Mouse (Mus musculus) heart, embryonic 13.5 days (tissue): ENCODE data around the gene Syn3. TPM values are rescaled to one million over a fixed set of nuclear protein-coding genes. Genes with fewer than 3 reads are reported as not detected.

Source experiments
- ATAC-seq: fragments of 200-750 bp; cut with Nextera tagmentation; 2 replicates; pipeline ENCODE4 v1.8.0; 2017; ENCODE audit warnings: moderate TSS enrichment; ENCODE audit not compliant: insufficient number of reproducible peaks, low FRiP score, low TSS enrichment; ENCODE audit errors: extremely low read depth
- H3K27ac ChIP-seq: fragments of 300-500 bp; sonication (generic); replicated peaks from 2 replicates; pipeline ENCODE4 v1.5.1; 2015; ENCODE audit warnings: moderate library complexity, mild to moderate bottlenecking, inconsistent platforms
- H3K27me3 ChIP-seq: fragments of 300-500 bp; sonication (generic); replicated peaks from 2 replicates; pipeline ENCODE4 v1.6.1; 2015; ENCODE audit warnings: mild to moderate bottlenecking, inconsistent platforms
- H3K36me3 ChIP-seq: fragments of 300-500 bp; sonication (generic); 2 replicates; pipeline ENCODE4 v1.6.1; 2015; ENCODE audit warnings: mild to moderate bottlenecking, inconsistent platforms
- H3K4me1 ChIP-seq: fragments of 300-500 bp; sonication (generic); 2 replicates; pipeline ENCODE4 v1.6.1; 2015; ENCODE audit warnings: inconsistent platforms
- H3K4me2 ChIP-seq: fragments of 300-500 bp; sonication (generic); 2 replicates; pipeline ENCODE4 v1.6.1; 2015; ENCODE audit warnings: inconsistent platforms, mild to moderate bottlenecking, moderate library complexity
- H3K4me3 ChIP-seq: fragments of 300-500 bp; sonication (generic); 2 replicates; pipeline ENCODE4 v1.5.1; 2015; ENCODE audit warnings: moderate library complexity, mild to moderate bottlenecking, inconsistent platforms
- H3K9ac ChIP-seq: fragments of 300-500 bp; sonication (generic); 2 replicates; pipeline ENCODE4 v1.6.1; 2015; ENCODE audit warnings: inconsistent platforms, mild to moderate bottlenecking, moderate library complexity
- H3K9me3 ChIP-seq: fragments of 300-500 bp; sonication (generic); 2 replicates; pipeline ENCODE4 v1.6.1; 2016; ENCODE audit warnings: inconsistent platforms
- WGBS: fragments of 180-500 bp; shearing (Covaris S2); methylation state at CpG from one replicate; pipeline ENCODE4 v1.1.7; 2015; ENCODE audit warnings: mixed read lengths; 5-methylcytosine and 5-hydroxymethylcytosine counted together
- polyA plus RNA-seq: library from polyadenylated mRNA; unstranded; fragments of >200 nt; fragmentation: Nextera tagmentation; extraction: Ambion mirVana; gene quantifications from 2 replicates; pipeline ENCODE4 v1.2.1, GENCODE M21; 2015

The Syn3 gene
- polyA plus RNA-seq, 1 experiment from 2014 or later = 1.5 TPM

DNA sequence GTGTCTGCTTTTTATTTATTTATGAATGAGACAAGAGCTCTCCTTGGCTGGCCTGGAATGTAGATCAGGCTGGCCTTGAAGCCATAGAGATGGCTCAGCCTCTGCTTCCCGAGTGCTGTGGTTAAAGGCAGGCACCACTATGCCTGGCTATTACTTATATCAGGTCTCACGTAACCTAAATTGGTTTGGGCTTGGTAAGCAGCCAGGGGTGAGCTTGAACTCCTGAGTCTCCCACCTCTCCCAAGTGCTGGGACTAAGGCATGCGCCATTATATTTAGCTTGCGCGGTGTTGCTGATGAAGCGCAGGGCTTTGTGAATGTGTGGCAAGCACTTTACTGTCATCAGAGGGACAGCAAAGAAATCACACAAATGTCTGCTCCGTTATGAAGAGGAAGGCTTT is 480.9 kb downstream of the Syn3 start:
- H3K9me3 ChIP-seq = no peaks in the 10 kb centered on the region
- no peak overlapping the region for H3K9ac ChIP-seq
- no peak for ATAC-seq
- no peak overlapping the region for H3K27ac ChIP-seq
- peaks cover 9% of the 10 kb centered on the region for H3K4me1 ChIP-seq
- H3K27me3 ChIP-seq = peaks cover 7% of the 10 kb centered on the region
- H3K4me3 ChIP-seq = no peak overlapping the region
- WGBS = 76% methylated on average over 7 of the region's 7 CpGs
- no peaks in the 10 kb centered on the region for H3K36me3 ChIP-seq
- no peak overlapping the region for H3K4me2 ChIP-seq

GRCm38 (mm10) chr10:86011781-86012180 is 486.9 kb downstream of the Syn3 start, which contains the start of gene Bpifc:
Gene Bpifc, minus strand, starts transcription at chr10:86011895.
- Histone ChIP-seq H3K4me1 (no peaks in the 10 kb centered on the region), H3K9ac (no peak within 1 kb of the TSS), H3K27ac (no peak within 1 kb of the TSS), H3K36me3 (no peaks in the 10 kb centered on the region), H3K9me3 (no peaks in the 10 kb centered on the region), H3K27me3 (peaks cover 9% of the 10 kb centered on the region; the same call in 1 of the 2 replicates), H3K4me2 (no peak within 1 kb of the TSS), H3K4me3 (no peak within 1 kb of the TSS)
- WGBS = 88% methylated on average over 2 of the region's 2 CpGs
- no peak for ATAC-seq

- no peaks in the 10 kb centered on the region for H3K36me3 ChIP-seq
- no peaks in the 10 kb centered on the region for H3K9me3 ChIP-seq
- H3K27ac ChIP-seq = no peak overlapping the region
- no peaks in the 10 kb centered on the region for H3K4me1 ChIP-seq
- no peak overlapping the region for H3K4me2 ChIP-seq
- H3K4me3 ChIP-seq = no peak overlapping the region
- WGBS = 68% methylated on average over 2 of the region's 2 CpGs
- no peak overlapping the region for H3K9ac ChIP-seq
- no peak for ATAC-seq
- H3K27me3 ChIP-seq = peaks cover 9% of the 10 kb centered on the region; the same call in 1 of the 2 replicates
Measured at GRCm38 (mm10) chr10:86011172-86011571, 487.5 kb downstream of the Syn3 start.

DNA sequence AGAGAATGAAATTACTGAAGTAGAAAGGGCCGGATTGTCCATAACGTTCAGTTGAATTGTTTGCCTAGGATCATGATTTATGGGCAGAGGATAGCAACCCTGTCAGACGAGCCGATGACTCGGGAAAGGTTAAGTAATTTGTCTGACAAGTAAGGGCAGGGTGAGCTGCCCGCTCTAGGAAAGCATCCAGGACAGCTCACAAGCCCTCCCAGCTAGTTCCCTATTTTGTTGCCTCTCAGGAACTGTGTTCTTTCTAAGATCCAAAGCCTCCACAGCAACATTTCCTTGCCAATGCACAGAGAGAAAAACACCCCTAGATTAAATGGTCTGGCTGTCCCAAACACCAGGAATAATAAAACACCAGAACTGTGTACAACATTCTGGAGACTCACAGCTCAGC is 488.1 kb downstream of the Syn3 start:
- Histone ChIP-seq H3K4me2 (no peak overlapping the region), H3K36me3 (no peaks in the 10 kb centered on the region), H3K9me3 (no peaks in the 10 kb centered on the region), H3K4me1 (no peaks in the 10 kb centered on the region), H3K4me3 (no peak overlapping the region), H3K27me3 (peaks cover 5% of the 10 kb centered on the region; the same call in 1 of the 2 replicates), H3K27ac (no peak overlapping the region), H3K9ac (no peak overlapping the region)
- ATAC-seq = no peak
- 56% methylated on average over 6 of the region's 6 CpGs for WGBS

- Histone ChIP-seq H3K27me3 (peaks cover 5% of the 10 kb centered on the region; the same call in 1 of the 2 replicates), H3K9me3 (no peaks in the 10 kb centered on the region), H3K4me2 (no peak overlapping the region), H3K4me1 (no peaks in the 10 kb centered on the region), H3K27ac (no peak overlapping the region), H3K9ac (no peak overlapping the region), H3K36me3 (no peaks in the 10 kb centered on the region), H3K4me3 (no peak overlapping the region)
- ATAC-seq = no peak
- WGBS = 75% methylated on average over 2 of the region's 2 CpGs
Measured at GRCm38 (mm10) chr10:86009688-86010087, 489.0 kb downstream of the Syn3 start.

GRCm38 (mm10) chr10:86006455-86006854 is 492.2 kb downstream of the Syn3 start:
- no peak for ATAC-seq
- no peaks in the 10 kb centered on the region for H3K36me3 ChIP-seq
- WGBS = 69% methylated on average over 5 of the region's 5 CpGs

More at GRCm38 (mm10) chr10:86006455-86006854, 492.2 kb downstream of the Syn3 start:
- Histone ChIP-seq H3K4me1 (no peaks in the 10 kb centered on the region), H3K27me3 (peaks cover 9% of the 10 kb centered on the region; the same call in 1 of the 2 replicates), H3K27ac (no peak overlapping the region), H3K4me3 (no peak overlapping the region), H3K9ac (no peak overlapping the region), H3K9me3 (no peaks in the 10 kb centered on the region), H3K4me2 (no peak overlapping the region)

Other genes with a start within 250 kb of the Syn3 start
- 65.6 and 69.3 TPM in 2 replicates for gene Timp3, start 198.5 kb downstream of the Syn3 start, polyA plus RNA-seq
- 435 and 494 TPM in 2 replicates for gene Hsp90b1, start 206.6 kb upstream of the Syn3 start, polyA plus RNA-seq
- 1.8 and 2.1 TPM in 2 replicates for gene Ttc41, start 206.9 kb upstream of the Syn3 start, polyA plus RNA-seq